Mouse (Mus musculus) lung, postnatal 4 days (tissue): ENCODE results near the gene Eya4.

Source experiments
- DNase-seq, 2 experiments: peaks; one replicate each; pipeline ENCODE4 v3.0.0; 2021

Eya4 gene

DNA sequence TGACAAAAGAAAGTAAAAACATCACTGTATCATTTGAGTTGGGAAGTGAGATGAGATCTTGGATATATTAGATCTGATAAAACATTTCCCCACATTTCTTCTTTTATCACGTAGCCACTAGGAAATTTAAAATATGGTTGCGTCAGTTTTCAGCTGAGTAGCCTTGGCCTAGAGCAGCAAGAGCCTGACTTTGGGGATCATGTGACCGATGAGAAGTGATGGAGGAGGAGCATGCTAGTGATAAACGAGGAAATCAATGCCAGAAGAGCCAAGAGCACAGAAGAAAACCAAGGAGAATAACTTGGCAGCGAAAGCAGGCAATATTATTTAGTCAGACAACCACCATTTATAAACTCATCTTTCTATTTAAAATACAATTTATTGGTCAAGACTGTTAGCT lies 119.7 kb downstream of the Eya4 start:
- DNase-seq, result no peak

DNA sequence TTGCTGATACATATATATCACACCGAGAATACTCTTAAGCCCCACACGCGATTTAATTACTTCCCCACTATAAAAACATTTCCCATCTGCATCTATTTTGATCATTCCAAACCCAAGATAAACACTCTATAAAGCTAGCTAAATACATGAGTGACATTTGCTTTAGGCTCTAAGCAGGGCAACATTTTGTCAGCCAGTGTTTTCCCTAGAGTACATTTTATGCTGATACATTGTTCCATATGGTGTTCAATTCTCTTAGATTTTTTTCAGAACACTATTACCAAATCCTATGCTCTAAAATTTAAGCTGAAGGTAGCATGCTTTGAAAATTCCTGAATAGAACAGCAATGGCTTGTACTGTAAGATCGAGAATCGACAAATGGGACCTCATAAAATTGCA lies 127.2 kb downstream of the Eya4 start:
- DNase-seq, result no peak

DNA sequence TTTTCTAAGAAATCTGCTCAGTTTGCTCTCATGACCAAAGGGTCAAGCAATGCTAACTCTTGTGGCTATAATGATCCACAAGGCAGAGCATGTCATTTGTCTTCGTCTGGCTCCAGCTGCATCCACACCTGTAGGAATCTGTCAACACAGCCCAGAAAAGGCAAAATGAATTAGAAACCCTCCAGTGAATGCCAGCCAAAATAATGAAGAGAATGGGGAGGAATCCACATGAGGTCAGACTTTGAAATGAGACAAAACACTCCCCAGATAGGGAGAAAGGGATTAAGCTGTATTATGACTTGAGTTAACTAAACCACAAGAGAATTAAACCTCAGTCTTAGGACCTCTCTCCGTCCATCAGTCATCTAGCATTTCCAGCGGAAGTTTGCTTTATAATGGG lies 130.2 kb downstream of the Eya4 start:
- no peak for DNase-seq

DNA sequence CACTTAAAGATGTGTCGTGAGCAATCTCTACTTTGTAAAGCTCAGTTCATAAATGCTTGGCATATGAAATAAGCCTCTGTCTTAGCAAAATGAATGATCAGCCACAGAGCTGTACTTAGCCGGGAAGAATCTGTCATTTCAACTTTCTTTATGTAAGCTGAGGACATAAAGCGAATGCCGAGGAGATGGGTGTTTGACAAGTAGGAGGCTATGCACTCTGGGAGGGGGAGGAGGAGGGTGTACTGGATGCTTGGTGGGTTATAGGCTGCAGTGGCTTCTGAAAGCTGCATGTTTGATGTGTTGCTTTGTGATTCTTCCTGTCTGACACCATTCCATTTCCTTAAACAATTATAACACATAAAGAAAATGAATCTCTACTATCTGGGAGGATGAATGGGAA lies 133.8 kb downstream of the Eya4 start:
- no peak for DNase-seq

DNA sequence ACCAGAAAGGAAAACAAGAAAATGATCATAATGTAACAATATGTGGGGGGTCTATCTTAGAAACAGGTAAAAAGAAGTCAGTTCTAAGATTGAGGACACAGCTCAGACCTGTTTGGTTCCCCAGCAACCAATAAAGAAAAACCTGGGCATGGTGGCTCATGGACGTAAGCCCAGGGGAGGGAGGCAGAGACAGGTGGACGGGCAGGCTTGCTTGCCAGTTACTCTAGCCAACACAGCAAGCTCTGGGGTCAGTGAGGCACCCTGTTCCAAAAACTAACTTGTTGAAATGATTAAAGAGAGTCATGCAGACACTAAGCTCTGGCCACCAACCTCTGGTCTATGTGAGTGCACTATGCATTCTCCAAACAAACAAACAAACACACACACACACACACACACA lies 139.2 kb downstream of the Eya4 start:
- no peak for DNase-seq

DNA sequence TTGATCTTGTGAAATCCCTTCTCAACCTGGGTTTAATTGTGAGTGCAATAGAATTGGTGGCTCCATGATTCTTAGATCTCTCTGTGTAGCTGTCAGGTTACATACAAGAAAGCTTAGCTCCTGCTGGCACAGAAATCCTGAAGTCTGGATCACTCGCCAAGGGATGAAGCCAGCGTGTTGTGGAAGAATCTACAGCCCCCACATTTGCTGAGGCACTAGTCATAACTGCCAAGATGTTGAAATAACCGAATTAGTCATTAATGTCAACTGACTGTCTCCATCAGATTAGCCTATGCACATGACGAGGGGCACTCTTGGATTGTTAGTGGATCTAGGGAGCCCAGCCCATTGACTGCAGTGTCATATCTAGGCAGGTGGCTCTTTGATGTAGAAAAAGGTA lies 146.7 kb downstream of the Eya4 start:
- no peak for DNase-seq

DNA sequence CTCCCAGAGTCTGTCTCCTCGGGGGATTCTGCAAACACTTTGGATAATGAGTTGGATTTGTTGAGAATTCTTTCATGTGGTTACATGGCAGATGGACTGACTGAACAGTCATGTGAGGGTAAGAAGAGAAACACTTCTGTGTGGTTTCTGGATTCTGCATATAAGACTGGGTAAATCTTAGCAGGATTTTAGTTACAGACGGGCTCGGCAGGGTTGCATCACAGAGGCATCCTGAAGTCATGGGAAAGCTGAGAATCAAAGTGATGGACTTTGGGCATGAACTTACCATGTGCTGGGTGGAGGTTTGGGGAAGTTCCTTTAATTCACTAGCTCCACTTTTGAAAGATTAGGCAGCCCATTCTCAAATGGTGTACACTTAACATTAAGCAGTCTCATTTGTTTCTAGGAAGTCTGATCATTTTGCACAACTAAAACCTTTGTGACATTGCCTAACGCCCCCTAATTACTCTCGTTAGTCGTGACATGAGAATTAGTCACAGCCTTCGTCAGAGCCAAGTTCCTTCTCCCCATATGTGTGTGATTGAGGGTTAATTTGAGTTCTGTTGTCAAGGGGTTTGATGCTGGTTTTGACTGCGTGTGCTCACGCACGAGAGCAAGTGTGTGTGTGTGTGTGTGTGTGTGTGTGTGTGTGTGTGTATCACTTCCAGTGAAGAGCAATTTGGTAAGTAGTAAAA lies 147.3 kb downstream of the Eya4 start:
- DNase-seq, result no peak

DNA sequence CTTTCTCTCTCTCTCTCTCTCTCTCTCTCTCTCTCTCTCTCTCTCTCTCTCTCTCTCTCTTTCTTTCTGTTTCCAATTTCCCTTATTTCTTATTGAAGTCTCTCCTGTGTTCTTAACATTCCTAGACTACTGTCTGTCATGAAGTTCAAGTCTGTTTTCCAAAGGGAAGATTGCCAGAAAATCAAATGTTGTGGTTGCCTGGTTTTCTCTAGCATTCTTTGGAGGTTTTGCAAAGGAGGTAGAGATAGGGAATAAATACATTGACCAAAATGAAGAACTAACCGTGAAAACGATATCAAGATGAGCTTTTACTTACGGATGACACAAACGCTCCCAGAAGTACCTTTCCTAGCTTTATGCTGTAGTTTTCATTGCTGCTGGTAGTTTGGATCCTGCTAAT lies 148.0 kb downstream of the Eya4 start:
- no peak for DNase-seq

DNA sequence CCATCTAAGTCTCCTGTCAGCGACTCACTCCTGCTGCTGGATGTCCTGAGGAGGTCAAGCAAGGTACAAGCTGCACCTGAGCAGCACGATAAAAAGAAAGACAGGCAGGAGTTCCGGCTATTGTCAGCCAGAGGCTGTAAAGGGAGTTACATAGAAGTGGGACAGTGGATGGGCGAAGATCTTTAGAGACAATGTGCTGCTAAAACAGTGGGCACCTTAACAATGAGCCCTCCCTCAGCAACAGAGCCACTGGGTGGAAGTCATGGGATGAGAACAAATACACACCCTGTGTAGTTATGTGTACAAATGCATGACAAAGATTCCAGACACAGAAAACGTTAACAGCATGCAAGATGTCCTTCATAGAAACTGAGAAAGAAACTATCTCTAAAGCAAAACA lies 152.3 kb downstream of the Eya4 start:
- no peak for DNase-seq

DNA sequence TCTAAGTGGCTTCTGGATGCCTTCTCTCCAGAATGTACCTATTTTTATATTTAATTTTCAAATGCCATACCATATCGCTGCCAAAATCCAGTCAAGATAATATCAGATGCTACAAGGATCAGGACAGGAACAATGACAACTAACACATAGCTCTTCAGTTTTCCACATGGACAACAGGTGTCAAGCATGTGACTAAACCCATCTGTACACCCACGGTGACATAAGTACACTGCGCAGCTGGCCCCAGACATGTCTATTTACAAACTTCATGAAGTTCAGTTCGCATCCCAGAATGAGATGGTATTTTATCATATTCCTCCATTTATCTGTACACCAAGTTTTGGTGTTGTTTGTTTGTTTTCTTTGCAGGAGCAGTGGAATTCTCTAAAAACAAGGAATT lies 154.2 kb downstream of the Eya4 start:
- DNase-seq, result no peak

DNA sequence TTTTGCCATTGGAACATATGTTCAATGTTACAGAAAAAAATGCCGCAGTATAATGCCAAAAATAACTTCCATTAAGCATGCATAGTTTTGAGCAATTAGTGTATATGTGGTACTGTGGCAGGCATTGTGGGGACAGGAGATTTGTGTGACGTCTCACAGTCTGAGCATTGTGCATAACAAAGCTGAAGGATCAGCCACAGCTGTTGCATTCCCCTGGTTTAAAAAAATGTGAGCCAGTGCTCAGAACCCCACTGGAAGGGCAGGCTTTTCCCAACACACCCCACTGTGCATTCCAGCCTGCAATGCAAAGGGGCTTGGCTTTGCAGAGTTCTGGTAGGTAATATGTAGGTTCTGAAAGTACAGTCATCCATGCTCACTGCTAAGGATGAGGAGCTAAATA lies 155.2 kb downstream of the Eya4 start:
- no peak for DNase-seq

DNA sequence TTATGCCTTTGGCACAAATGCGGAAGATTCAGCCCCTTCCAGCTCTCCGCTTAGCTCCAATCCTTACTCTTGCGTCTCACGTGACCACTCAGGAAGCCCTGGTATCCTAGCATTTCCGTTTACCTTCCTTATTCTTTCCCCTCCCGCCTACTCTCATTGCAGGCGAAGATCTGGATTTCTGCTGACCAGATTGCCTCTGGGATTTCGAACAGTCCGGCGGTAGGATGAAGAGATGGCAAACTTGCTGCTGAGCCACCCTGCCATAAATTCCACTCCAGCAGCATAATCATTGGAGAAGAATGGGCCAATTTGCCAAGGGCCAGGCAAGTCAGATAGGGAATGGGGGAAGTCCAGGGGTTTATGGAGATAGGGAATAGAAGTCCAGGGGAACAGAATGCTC lies 160.8 kb downstream of the Eya4 start:
- DNase-seq, result no peak

DNA sequence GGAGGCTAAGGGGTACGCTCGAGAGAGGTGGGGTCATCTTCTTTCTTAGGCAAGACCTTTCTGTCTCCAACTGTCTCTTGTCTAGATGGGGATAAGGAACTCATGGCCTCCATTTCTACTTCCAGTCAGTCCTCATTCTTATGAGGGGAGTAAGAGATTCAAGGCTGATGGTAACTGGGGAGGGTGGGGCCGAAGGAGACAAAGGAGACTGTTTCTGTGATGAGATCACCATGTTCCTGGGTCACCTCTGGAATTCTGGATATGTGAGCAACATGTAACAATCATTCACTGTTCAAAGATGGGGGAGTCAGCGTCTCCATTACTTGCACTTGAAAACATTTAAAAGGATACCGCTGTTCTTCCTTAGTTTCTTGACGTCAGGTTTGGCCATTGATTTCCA lies 165.2 kb downstream of the Eya4 start:
- DNase-seq, result no peak

DNA sequence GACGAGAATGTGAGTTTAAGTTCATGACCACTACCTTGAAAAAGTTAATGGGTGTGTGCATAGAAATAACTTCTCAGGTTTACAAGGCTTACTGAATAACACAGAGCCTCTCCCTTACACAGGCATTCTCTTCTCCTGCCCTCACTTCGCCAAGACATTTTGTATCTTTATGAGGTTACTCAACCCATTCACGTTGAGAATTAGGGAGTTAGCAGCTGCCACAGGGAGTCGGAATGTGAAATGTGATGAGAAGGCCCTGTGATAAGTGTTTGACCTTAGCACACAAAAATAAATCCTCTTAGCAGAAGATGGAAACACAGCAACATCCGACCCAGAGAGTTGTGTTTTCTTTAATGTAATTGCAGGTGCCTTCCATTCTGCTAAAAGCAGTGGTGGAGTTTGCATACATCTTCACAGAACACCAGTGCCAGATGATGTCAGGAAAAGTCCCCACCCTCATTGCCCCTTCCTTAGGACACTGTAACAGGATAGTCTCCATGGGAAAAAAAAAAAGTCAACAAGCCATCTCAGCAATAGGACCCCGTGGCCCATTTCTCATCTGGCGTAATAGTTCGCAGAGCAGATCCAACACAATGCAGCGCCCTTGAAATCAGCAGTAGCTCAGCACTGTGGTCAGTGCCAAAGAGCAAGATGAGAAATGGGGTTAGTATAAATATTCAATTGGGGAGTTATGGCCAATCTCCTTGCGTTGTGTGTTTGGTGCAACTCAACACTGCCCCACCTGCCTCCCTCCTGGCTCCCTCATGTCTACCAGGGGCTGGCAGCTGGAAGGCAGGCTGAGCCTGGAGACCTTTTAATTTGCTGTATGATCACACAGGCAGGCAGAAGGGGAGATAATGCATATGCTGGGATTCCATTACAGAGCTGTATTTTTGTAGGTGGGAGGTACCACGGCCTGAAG lies 168.8 kb downstream of the Eya4 start:
- DNase-seq, result no peak

DNA sequence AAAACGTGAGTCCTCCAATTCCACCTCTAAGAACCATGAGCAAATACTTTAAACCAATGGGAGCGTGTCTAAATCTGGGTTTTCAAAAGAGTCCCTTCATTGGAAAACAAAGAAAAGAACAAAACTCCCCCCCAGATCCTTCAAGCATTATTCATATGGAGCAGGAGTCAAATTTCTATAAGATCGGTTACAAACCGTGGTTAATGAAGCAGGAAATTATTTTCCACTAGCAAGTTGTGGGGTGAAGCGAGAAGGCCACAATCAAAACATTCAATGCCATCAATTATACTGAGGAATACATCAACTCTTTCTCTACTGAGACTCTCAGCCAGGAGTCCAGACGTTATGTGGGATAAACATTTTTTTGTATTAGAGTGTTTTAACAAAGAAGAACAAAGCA lies 171.3 kb downstream of the Eya4 start:
- DNase-seq, result no peak

DNA sequence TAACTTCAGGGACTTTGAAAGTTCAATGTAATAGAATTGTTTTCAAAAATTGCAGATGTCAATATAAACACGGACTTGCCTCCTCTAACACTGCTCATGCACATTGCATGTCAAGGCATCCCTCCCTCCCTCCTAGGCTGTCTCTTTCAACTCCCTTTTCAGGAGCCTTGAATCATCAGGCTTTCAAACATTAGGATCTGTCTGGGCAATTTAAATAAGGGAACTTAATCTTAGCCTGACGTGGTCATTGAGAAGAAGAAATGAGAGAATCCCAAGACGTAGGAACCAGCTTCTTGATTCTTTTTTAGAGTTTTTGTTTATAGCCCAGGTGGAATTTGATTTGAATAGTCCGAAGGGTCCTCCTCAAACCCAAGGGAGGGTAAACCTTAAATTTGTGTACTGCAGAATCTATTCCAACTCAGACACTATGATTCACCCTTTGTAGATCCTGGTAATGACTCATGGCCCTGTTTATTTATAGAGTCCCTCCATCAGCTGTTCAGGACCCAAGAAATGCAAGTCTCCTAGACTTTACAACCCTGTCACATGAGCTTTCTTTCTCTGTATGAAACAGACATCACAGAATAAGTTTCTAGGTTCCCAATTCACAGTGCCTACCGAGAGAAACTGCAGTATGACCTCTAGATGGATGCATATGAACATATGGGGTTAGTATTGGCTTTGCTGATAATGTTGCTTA lies 173.1 kb downstream of the Eya4 start:
- DNase-seq, result no peak

DNA sequence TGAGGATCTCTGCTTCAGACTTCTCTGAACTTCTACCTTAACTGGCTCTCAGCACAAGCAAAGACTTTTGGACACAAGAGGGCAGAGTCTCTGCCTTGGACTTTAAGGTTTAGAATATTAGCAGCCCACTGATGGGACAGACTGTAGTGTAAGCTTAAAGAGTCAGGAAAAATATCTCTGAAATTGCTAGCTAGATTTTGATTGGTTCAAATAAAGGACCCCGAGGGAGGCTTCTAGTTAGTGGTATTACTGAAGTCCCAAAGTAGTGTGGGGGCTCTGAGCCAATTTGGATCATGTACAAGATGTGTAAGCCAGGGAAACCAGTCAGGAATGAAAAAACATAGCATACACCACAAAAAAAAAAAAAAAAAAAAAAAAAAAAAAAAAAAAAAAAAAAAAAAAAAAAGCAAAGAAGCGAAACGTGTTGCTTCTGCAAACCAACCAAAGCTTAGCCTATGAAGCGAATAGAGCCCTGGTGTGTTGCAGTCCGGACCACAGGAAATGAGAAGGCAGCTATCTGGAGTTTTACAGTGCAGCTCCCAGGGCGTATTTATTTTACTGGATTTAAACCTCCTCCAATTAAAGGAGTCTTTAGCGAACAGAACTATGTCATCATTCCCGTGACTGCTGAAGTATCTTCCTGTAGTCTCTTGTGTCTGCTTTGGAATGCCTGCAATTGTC lies 173.8 kb downstream of the Eya4 start:
- DNase-seq, result no peak

DNA sequence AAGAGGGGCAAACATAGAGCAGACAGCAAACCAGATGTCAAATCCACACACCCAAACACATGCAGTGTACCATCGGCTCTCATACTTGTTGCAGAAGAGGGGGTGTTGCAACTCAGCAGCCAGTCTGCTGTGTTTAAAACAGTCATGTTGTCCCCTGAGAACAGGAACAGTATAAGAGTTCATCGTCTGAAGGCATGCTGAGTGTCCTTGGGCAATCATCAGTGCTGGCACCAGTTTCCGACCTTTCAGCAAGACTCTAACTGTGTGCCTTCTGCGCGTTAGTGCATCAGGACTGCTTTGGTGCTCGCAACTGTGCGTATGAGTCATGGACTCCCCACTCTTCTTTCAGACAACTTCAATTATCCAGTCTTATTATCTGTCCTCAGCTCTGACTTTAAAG lies 179.0 kb downstream of the Eya4 start:
- no peak for DNase-seq

DNA sequence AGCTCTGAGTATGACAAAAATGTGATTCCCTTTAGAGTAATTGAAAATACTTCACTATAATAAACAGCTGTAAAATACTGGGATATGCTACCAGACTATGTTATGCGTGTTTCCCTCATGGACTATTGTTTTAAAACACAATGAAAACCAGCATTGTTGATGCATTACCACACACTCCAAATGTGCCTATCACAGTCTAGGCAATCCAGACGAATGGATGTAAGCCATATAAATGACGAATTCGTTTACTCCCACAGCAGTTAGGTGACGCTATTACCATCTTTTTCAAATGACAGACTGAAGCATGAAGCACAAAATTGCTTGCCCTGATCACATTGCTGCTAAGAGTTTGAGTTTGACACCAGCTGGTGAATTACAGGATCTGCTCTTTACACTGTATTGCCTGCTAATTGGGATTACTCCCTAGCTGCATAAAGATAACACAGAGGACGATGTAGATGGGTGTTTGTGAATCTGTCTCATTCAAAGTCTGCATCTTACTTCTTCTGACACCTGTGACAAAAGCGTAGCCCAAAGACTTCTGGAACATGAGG lies 185.4 kb downstream of the Eya4 start:
- DNase-seq, result no peak

DNA sequence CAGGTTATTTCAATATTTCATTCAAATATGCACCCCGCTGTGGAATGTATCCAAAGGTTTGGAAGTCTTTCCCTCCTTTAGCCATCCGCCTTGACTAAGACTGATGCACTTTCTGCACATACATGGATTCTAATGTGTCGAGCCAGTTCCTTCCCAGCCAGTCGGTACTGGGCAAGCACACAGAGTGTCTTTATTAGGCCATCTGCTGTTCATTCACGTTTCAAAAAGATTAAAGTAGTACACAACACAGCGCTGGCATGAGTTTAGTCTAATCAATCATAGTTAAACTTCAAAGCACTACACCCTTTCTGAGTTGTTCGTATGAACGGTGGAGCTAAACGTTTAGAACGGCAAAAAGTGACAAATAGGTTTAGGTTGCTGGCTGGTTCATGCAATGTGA lies 190.7 kb downstream of the Eya4 start:
- no peak for DNase-seq

DNA sequence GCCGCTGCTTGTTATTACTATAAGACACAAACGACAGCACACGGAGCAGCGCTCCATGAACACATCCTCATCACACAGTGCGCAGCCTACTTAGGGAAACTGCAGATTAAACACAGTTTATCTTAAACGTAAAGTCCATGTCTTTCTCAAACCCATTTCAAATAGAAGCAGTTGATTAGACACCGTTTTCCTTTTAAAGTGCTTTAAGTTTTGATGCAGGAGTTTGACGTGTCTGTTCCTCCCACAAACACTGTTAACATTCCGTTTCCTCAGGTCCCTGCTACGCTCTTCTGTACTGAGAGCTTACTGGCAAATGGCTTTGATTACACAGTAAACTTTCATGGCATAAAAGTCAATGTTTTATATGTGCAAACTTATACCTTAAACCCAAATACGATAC lies 191.4 kb downstream of the Eya4 start:
- no peak for DNase-seq

DNA sequence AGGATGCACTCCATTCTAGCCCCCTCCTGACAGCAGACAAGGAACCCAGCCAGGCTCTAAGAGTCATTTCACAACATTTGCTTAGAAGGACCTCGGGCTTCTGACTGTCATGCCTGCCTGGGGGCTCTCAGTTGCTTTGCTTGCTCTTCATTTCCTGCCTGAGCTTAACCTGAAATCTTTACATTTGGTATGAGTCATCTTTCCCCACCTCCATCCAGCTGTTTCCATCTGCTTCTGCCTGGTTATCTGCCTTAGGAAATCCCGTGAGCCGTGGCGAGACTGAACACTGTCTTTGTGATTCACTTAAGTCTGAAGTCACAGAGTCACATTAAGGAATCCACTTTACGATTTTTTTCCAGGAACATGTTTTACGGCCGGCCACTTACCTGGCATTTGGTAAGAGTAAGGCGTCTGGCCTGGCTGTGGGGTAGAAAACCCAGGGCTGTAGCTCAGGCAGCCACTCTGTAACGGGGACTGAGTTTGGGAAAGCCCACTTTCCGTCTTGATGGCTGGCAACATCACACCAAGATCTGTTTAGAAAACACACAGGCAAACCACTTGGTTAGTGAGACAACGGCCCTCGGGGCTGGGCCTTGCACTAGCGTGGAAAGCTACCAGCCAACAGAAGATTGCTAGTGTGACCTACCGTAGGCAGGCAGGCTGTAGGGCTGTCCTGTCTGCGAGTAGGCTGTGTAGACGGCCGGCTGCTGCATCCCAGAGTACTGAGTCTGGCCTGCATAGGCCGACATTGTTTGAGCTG lies 193.5 kb downstream of the Eya4 start:
- no peak for DNase-seq
